Mouse (Mus musculus) forebrain, embryonic 14.5 days (tissue): ENCODE data around the gene Cdc14a. TPM values are rescaled to one million over a fixed set of nuclear protein-coding genes. Genes with fewer than 3 reads are reported as not detected.

Source experiments
- ATAC-seq: fragments of 200-750 bp; cut with Nextera tagmentation; 2 replicates; pipeline ENCODE4 v1.8.0; 2017; ENCODE audit warnings: mild to moderate bottlenecking, moderate library complexity
- DNase-seq: peaks from one replicate; pipeline ENCODE4 v3.0.0-alpha.2; 2015; ENCODE audit warnings: low spot score
- H3K27ac ChIP-seq: fragments of 300-500 bp; sonication (generic); 2 replicates; pipeline ENCODE4 v1.5.1; 2014; ENCODE audit warnings: low read depth, mild to moderate bottlenecking, control low read depth, low read length, moderate library complexity
- H3K27me3 ChIP-seq: fragments of 300-500 bp; sonication (generic); replicated peaks from 2 replicates; pipeline ENCODE4 v1.6.1; 2014; ENCODE audit warnings: low read length, control low read depth, mixed read lengths; ENCODE audit not compliant: control insufficient read depth, insufficient read depth
- H3K36me3 ChIP-seq: fragments of 300-500 bp; sonication (generic); 2 replicates; pipeline ENCODE4 v1.6.1; 2014; ENCODE audit warnings: low read length, control low read depth; ENCODE audit not compliant: control insufficient read depth, insufficient read depth
- H3K4me1 ChIP-seq: fragments of 300-500 bp; sonication (generic); 2 replicates; pipeline ENCODE4 v1.6.1; 2014; ENCODE audit warnings: antibody characterized with exemption, low read length, control low read depth; ENCODE audit not compliant: control insufficient read depth, insufficient read depth
- H3K4me2 ChIP-seq: fragments of 300-500 bp; sonication (generic); 2 replicates; pipeline ENCODE4 v1.6.1; 2014; ENCODE audit warnings: mild to moderate bottlenecking, control low read depth, low read length
- H3K4me3 ChIP-seq: fragments of 300-500 bp; sonication (generic); 2 replicates; pipeline ENCODE4 v1.5.1; 2014; ENCODE audit warnings: low read depth, low read length, control low read depth
- H3K9ac ChIP-seq: fragments of 300-500 bp; sonication (generic); 2 replicates; pipeline ENCODE4 v1.6.1; 2014; ENCODE audit warnings: mild to moderate bottlenecking, low read length, control low read depth, moderate library complexity
- H3K9me3 ChIP-seq: fragments of 300-500 bp; sonication (generic); replicated peaks from 2 replicates; pipeline ENCODE4 v1.6.1; 2016; ENCODE audit warnings: low read length, control low read depth, mixed read lengths; ENCODE audit not compliant: control insufficient read depth
- WGBS: fragments of 180-500 bp; shearing (Covaris S2); extraction: QIAGEN DNeasy Blood & Tissue Kit; methylation state at CpG from one replicate; pipeline ENCODE4 v1.1.7; 2014; 5-methylcytosine and 5-hydroxymethylcytosine counted together
- polyA plus RNA-seq: library from polyadenylated mRNA; unstranded; fragments of >200 nt; fragmentation: Nextera tagmentation; extraction: Ambion mirVana; gene quantifications from 2 replicates; pipeline ENCODE4 v1.2.1, GENCODE M21; 2014

The Cdc14a gene
- polyA plus RNA-seq, 1 experiment from 2014 or later: 7.7 TPM

DNA sequence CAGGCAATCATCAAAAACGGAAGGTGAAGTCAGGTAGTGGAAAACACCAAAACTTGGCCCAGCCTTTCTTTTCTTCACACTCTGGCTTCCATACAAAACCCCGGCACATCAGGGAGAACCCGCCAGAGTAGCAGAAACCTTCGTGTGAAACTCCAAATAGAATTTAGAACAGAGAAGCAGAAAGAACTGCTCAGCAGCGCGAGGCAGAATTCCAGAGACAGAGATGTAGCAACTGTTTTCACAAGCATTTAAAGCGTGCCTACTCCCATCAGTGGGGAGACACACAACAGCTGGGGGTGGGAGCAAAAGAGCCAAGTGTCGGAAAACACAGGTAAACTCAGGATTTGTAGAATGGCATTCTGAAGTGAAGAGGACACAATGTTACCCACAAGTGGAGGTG is 125.8 kb downstream of the Cdc14a start:
- H3K27me3 ChIP-seq: no peaks in the 10 kb centered on the region
- peaks cover 26% of the 10 kb centered on the region for H3K36me3 ChIP-seq
- DNase-seq: no peak
- no peaks in the 10 kb centered on the region for H3K9me3 ChIP-seq
- no peak overlapping the region for H3K4me3 ChIP-seq
- 93% methylated on average over 8 of the region's 8 CpGs for WGBS
- ATAC-seq: no peak
- H3K27ac ChIP-seq: no peak overlapping the region
- no peak overlapping the region for H3K4me2 ChIP-seq
- no peaks in the 10 kb centered on the region for H3K4me1 ChIP-seq
- H3K9ac ChIP-seq: no peak overlapping the region

DNA sequence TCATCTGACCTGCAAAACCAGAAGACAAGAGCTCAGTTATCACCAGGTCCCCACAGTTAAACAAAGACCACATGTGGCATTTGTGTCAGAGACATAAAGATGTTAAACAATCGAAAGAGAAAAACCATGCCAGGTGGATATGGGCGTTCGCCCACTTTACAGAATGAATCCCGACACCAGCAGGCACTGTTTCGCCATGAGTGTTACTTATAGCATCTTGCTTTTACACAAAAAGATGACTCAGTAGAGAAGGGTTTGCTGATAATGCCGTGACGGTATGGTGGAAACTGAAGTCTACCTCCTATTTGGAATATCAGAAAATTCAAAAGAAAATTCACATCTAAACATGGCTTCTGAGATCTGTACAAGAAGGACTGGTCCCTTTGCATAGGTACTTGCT is 126.7 kb downstream of the Cdc14a start:
- no peak overlapping the region for H3K4me3 ChIP-seq
- no peaks in the 10 kb centered on the region for H3K27me3 ChIP-seq
- no peak overlapping the region for H3K4me2 ChIP-seq
- ATAC-seq (no peak), DNase-seq (no peak)
- H3K9me3 ChIP-seq: no peaks in the 10 kb centered on the region
- H3K9ac ChIP-seq: no peak overlapping the region
- H3K36me3 ChIP-seq: peaks cover 27% of the 10 kb centered on the region
- H3K27ac ChIP-seq: no peak overlapping the region
- H3K4me1 ChIP-seq: no peaks in the 10 kb centered on the region
- WGBS: 94% methylated on average over 7 of the region's 7 CpGs

DNA sequence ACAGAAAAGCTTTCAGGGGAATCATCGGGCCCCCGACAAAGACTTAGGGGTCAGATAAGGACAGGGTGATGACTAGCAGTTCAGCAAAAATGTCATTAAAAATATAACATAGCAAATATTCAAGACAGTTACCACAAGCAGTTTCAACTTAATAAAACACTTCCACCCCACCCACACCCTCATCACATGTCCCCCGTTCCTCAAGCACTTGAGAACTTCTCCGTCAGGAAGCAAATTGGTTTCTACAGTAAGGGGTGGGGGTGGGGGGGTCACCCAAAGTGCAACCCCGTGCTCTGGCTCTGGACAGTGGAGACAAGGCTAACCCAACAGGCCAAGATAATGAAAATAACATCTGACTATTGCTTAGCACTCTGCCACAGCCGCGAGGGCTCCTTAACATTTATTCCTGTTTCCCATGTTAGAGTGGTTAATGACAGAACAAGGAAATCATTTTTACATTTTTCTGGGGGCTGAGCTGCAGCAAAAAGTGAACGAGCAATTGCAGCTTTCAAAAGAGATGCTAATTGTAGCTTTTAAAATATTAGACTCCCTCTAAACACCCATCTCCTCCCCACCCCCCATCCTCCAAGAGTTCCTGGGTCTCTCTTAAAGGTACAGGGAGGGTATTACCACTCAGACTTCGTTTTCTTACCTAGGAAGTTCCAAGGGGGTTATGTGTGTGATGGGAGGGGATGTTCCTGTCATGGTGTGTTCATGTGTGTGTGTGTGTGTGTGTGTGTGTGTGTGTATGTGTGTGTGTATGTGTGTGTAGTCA is 133.6 kb downstream of the Cdc14a start:
- DNase-seq (peak; percentile 33), ATAC-seq (peak; percentile 15; the same call in 1 of the 2 replicates)
- Histone ChIP-seq H3K27me3 (no peaks in the 10 kb centered on the region), H3K4me3 (no peak overlapping the region), H3K4me1 (no peaks in the 10 kb centered on the region), H3K27ac (no peak overlapping the region), H3K9me3 (no peaks in the 10 kb centered on the region), H3K9ac (no peak overlapping the region), H3K36me3 (peaks cover 29% of the 10 kb centered on the region), H3K4me2 (no peak overlapping the region)
- WGBS: 86% methylated on average over 9 of the region's 9 CpGs

DNA sequence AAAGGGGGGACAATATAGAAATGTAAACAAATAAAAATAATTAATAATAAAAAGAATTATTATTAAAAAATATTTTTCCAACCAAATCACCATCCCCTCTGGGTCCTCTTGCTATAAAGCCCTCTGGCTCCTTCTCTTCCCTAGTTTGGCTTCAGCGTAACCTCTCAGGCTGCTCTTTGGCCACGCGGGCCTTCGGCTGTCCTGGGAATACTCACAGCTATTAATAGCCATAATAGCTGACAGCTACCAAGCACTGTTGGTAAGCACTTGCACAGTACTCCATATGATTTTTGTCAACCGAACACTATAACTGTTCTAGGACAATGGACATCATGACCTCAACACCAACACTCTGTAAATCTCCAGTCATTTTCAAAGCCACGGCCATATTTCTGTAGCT is 135.0 kb downstream of the Cdc14a start:
- ATAC-seq (no peak), DNase-seq (no peak)
- no peak overlapping the region for H3K4me3 ChIP-seq
- 96% methylated on average over 6 of the region's 6 CpGs for WGBS
- no peak overlapping the region for H3K4me2 ChIP-seq
- H3K9ac ChIP-seq: no peak overlapping the region
- H3K4me1 ChIP-seq: 0 out of 2 replicates have a peak, but pooled peaks cover 2% of the 10 kb centered on the region
- no peak overlapping the region for H3K27ac ChIP-seq
- no peaks in the 10 kb centered on the region for H3K27me3 ChIP-seq
- H3K36me3 ChIP-seq: peaks cover 22% of the 10 kb centered on the region
- no peaks in the 10 kb centered on the region for H3K9me3 ChIP-seq

DNA sequence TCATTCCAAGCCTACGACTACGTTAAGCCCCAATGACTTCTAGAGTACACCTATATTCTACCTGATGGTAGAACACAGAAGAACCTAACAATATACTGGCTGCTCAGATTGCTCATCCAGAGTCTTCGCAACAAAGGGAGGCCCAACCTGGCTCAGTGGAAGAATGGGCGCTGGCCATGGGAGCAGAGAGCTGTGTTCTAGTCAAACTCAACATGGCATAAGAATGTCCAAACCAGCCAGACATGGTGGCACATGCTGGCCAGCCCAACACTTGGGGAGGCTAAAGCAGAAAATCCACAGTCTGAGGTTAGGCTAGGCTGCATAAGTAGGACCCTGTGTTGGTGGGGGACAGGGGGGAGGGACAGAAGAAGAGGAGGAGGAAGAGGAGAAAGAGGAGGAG is 139.1 kb downstream of the Cdc14a start:
- Histone ChIP-seq H3K27me3 (no peaks in the 10 kb centered on the region), H3K9me3 (no peaks in the 10 kb centered on the region), H3K36me3 (peaks cover 7% of the 10 kb centered on the region; the same call in 1 of the 2 replicates), H3K4me2 (no peak overlapping the region), H3K4me3 (no peak overlapping the region), H3K9ac (no peak overlapping the region), H3K4me1 (0 out of 2 replicates have a peak, but pooled peaks cover 2% of the 10 kb centered on the region), H3K27ac (no peak overlapping the region)
- ATAC-seq: no peak
- WGBS: 73% methylated on average over 4 of the region's 4 CpGs
- DNase-seq: no peak

DNA sequence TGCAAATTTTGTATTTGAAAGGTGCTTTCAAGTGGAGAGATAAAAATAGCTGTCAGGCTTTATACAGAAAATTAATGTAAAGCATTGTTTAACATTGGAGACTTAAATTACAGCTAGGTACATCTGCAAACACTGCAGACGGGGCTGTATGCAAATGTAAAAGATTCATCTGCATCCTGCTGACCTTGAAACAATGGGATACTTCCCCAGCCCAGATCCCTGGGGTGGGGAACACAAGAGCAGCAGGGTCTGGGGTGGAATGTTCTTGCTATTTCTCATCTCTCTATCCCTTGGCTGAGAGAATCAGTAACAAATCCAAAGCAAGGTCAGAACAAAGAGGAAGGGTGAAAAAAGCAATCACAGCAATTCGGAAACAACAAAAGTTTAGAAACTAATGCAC is 139.8 kb downstream of the Cdc14a start:
- Histone ChIP-seq H3K36me3 (0 out of 2 replicates have a peak, but pooled peaks cover 6% of the 10 kb centered on the region), H3K9ac (no peak overlapping the region), H3K4me3 (no peak overlapping the region), H3K27me3 (no peaks in the 10 kb centered on the region), H3K4me1 (0 out of 2 replicates have a peak, but pooled peaks cover 2% of the 10 kb centered on the region), H3K9me3 (no peaks in the 10 kb centered on the region), H3K4me2 (no peak overlapping the region), H3K27ac (no peak overlapping the region)
- no peak for DNase-seq
- WGBS: 22% methylated on average over 2 of the region's 2 CpGs
- no peak for ATAC-seq

DNA sequence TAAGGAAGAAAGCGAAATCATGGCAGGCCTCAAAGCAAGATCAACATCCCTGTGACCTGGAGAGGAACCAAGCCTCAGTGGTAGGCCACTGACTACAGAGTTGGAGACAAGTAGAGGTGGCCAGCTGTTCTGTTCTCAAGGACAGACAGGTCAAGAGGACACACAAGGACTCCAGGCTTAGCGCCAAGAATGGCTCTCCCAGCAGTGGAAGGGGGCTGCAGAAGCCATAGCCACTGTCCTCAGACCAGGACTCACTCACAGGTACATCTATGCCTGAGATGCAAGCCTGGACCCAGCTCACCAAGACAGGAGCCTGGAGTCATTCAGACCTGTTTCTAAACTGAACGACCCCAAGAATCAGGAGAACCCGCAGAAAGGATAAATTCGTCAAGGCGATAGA is 142.2 kb downstream of the Cdc14a start:
- no peak overlapping the region for H3K9ac ChIP-seq
- 0 out of 2 replicates have a peak, but pooled peaks cover 2% of the 10 kb centered on the region for H3K4me1 ChIP-seq
- 97% methylated on average over 6 of the region's 6 CpGs for WGBS
- no peak for ATAC-seq
- no peaks in the 10 kb centered on the region for H3K27me3 ChIP-seq
- no peaks in the 10 kb centered on the region for H3K9me3 ChIP-seq
- DNase-seq: no peak
- H3K4me2 ChIP-seq: no peak overlapping the region
- 0 out of 2 replicates have a peak, but pooled peaks cover 6% of the 10 kb centered on the region for H3K36me3 ChIP-seq
- no peak overlapping the region for H3K27ac ChIP-seq
- H3K4me3 ChIP-seq: no peak overlapping the region

DNA sequence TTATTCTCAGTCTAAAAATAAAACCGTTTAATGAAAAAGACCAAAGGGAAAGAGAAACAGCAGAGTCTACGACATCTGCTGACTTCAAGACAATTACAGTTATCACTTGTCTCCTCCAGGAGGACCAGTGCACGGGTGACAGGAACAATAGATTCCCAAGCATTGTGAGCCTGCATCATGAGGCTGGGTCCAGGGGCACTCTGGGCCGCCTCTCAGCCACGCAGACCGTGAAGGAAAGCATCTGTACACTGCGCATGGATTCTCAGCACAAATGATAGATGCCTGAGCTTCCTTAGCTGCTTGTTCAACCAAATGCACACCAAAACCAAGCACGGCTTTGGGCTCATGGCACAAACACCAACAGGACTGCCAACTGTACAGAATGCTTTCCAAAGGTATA is 146.7 kb downstream of the Cdc14a start:
- no peak overlapping the region for H3K4me3 ChIP-seq
- ATAC-seq (no peak), DNase-seq (no peak)
- H3K9ac ChIP-seq: no peak overlapping the region
- no peaks in the 10 kb centered on the region for H3K27me3 ChIP-seq
- H3K4me1 ChIP-seq: no peaks in the 10 kb centered on the region
- no peaks in the 10 kb centered on the region for H3K9me3 ChIP-seq
- H3K27ac ChIP-seq: no peak overlapping the region
- 83% methylated on average over 8 of the region's 8 CpGs for WGBS
- no peak overlapping the region for H3K4me2 ChIP-seq
- 0 out of 2 replicates have a peak, but pooled peaks cover 9% of the 10 kb centered on the region for H3K36me3 ChIP-seq

DNA sequence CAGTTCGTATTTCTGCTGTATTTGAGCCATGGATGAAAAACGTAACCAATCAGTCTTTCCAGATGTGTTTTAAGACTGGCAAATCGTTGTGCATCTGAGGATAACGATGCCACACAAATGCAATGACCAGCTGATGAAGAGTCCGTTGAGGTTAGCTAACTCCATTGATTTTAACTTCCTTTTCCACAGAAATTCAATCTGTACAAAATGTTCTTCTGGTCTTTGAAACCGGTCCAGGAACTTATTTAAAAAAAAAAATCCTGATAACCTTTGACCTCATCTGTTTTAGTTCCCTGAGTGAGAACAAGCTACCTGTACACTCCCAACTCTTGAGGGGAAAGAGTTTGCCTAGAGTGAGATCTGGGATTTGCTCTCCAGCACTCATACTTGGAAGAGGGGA is 152.2 kb downstream of the Cdc14a start:
- DNase-seq: no peak
- whole genome bisulfite sequencing: 92% methylated on average over 6 of the region's 6 CpGs
- no peak overlapping the region for H3K27ac ChIP-seq
- no peak for ATAC-seq
- no peaks in the 10 kb centered on the region for H3K4me1 ChIP-seq
- H3K4me2 ChIP-seq: no peak overlapping the region
- H3K27me3 ChIP-seq: no peaks in the 10 kb centered on the region
- 0 out of 2 replicates have a peak, but pooled peaks cover 3% of the 10 kb centered on the region for H3K36me3 ChIP-seq
- no peaks in the 10 kb centered on the region for H3K9me3 ChIP-seq
- no peak overlapping the region for H3K9ac ChIP-seq
- no peak overlapping the region for H3K4me3 ChIP-seq
